Mouse (Mus musculus) spleen, adult 2 months (tissue): Measurements from ENCODE around the gene Rap1a.

Source experiments
- CTCF ChIP-seq: fragments of 200-500 bp; IDR thresholded peaks from 2 replicates; pipeline ENCODE4 v1.5.1; 2011; ENCODE audit warnings: mild to moderate bottlenecking, inconsistent platforms; ENCODE audit not compliant: insufficient read depth, insufficient read length, insufficient replicate concordance; ENCODE audit errors: extremely low read depth
- POLR2A ChIP-seq: fragments of 200-500 bp; IDR thresholded peaks from 2 replicates; pipeline ENCODE4 v1.6.1; 2011; ENCODE audit warnings: low read depth, low read length, inconsistent platforms

GRCm38 (mm10) chr3:105824704-105825103 is 23.6 kb upstream of the Rap1a start:
- TF ChIP-seq CTCF (no peak), POLR2A (no peak)
